Mouse (Mus musculus) midbrain, embryonic 14.5 days (tissue): ENCODE measurements around the gene Skiv2l. TPM values are rescaled to one million over a fixed set of nuclear protein-coding genes. Genes with fewer than 3 reads are reported as not detected.
"Not testable (repeated sequence)": the region's sequence is repeated elsewhere in the genome, so short reads cannot be mapped to it uniquely, and the experiment has no call there.

ENCODE experiments used
- ATAC-seq: fragments of 200-750 bp; cut with Nextera tagmentation; 2 replicates; pipeline ENCODE4 v1.8.0; 2017; ENCODE audit warnings: moderate number of reproducible peaks, moderate library complexity; ENCODE audit not compliant: low FRiP score, low TSS enrichment
- DNase-seq: peaks from one replicate; pipeline ENCODE4 v3.0.0-alpha.2; 2015
- H3K27ac ChIP-seq: fragments of 300-500 bp; sonication (generic); replicated peaks from 2 replicates; pipeline ENCODE4 v1.5.1; 2014; ENCODE audit warnings: mild to moderate bottlenecking, low read depth, low read length, moderate library complexity
- H3K27me3 ChIP-seq: fragments of 300-500 bp; sonication (generic); 2 replicates; pipeline ENCODE4 v1.6.1; 2014; ENCODE audit warnings: low read length, control low read depth, mixed read lengths; ENCODE audit not compliant: control insufficient read depth, insufficient read depth
- H3K36me3 ChIP-seq: fragments of 300-500 bp; sonication (generic); 2 replicates; pipeline ENCODE4 v1.6.1; 2014; ENCODE audit warnings: low read length, control low read depth; ENCODE audit not compliant: control insufficient read depth, insufficient read depth
- H3K4me1 ChIP-seq: fragments of 300-500 bp; sonication (generic); 2 replicates; pipeline ENCODE4 v1.6.1; 2014; ENCODE audit warnings: mild to moderate bottlenecking, antibody characterized with exemption, low read length, control low read depth; ENCODE audit not compliant: control insufficient read depth, insufficient read depth
- H3K4me2 ChIP-seq: fragments of 300-500 bp; sonication (generic); 2 replicates; pipeline ENCODE4 v1.6.1; 2014; ENCODE audit warnings: mild to moderate bottlenecking, low read length, moderate library complexity
- H3K4me3 ChIP-seq: fragments of 300-500 bp; sonication (generic); replicated peaks from 2 replicates; pipeline ENCODE4 v1.5.1; 2014; ENCODE audit warnings: low read depth, low read length
- H3K9ac ChIP-seq: fragments of 300-500 bp; sonication (generic); replicated peaks from 2 replicates; pipeline ENCODE4 v1.6.1; 2014; ENCODE audit warnings: mild to moderate bottlenecking, low read length, moderate library complexity
- H3K9me3 ChIP-seq: fragments of 300-500 bp; sonication (generic); 2 replicates; pipeline ENCODE4 v1.6.1; 2016; ENCODE audit warnings: low read length, control low read depth, mixed read lengths; ENCODE audit not compliant: control insufficient read depth
- WGBS: fragments of 180-500 bp; shearing (Covaris S2); extraction: QIAGEN DNeasy Blood & Tissue Kit; methylation state at CpG from one replicate; pipeline ENCODE4 v1.1.7; 2014; 5-methylcytosine and 5-hydroxymethylcytosine counted together
- polyA plus RNA-seq: library from polyadenylated mRNA; unstranded; fragments of >200 nt; fragmentation: Nextera tagmentation; extraction: Ambion mirVana; gene quantifications from 2 replicates; pipeline ENCODE4 v1.2.1, GENCODE M21; 2014

The Skiv2l gene
- polyA plus RNA-seq, 1 experiment from 2014 or later, result 55.5 TPM

GRCm38 (mm10) chr17:34811275-34811674, 38.7 kb downstream of the Skiv2l start:
- WGBS, result 79% methylated on average over 15 of the region's 15 CpGs
- H3K9ac ChIP-seq, result no peak overlapping the region
- no peak for ATAC-seq

GRCm38 (mm10) chr17:34810811-34811210, 39.2 kb downstream of the Skiv2l start:
- not testable (repeated sequence) for DNase-seq, H3K4me1 ChIP-seq, ATAC-seq, H3K27me3 ChIP-seq, H3K4me3 ChIP-seq, H3K4me2 ChIP-seq, H3K36me3 ChIP-seq, H3K27ac ChIP-seq, H3K9ac ChIP-seq, H3K9me3 ChIP-seq
- WGBS, result 82% methylated on average over 8 of the region's 8 CpGs

More at GRCm38 (mm10) chr17:34811275-34811674, 38.7 kb downstream of the Skiv2l start:
- no peak for DNase-seq
- no peaks in the 10 kb centered on the region for H3K27me3 ChIP-seq
- no peaks in the 10 kb centered on the region for H3K4me1 ChIP-seq
- no peak overlapping the region for H3K27ac ChIP-seq
- H3K4me2 ChIP-seq, result no peak overlapping the region
- no peaks in the 10 kb centered on the region for H3K36me3 ChIP-seq
- H3K4me3 ChIP-seq, result no peak overlapping the region
- H3K9me3 ChIP-seq, result no peaks in the 10 kb centered on the region

GRCm38 (mm10) chr17:34810411-34810810, 39.6 kb downstream of the Skiv2l start:
- not testable (repeated sequence) for H3K4me1 ChIP-seq, H3K36me3 ChIP-seq, H3K9ac ChIP-seq, H3K9me3 ChIP-seq, ATAC-seq, H3K27me3 ChIP-seq, H3K4me2 ChIP-seq, H3K27ac ChIP-seq, H3K4me3 ChIP-seq, DNase-seq
- 85% methylated on average over 5 of the region's 5 CpGs for WGBS

GRCm38 (mm10) chr17:34808599-34809205, 41.3 kb downstream of the Skiv2l start:
- Histone ChIP-seq H3K4me3 (no peak overlapping the region), H3K9ac (no peak overlapping the region), H3K27me3 (no peaks in the 10 kb centered on the region), H3K4me1 (no peaks in the 10 kb centered on the region), H3K4me2 (no peak overlapping the region), H3K36me3 (no peaks in the 10 kb centered on the region), H3K27ac (no peak overlapping the region), H3K9me3 (peaks cover 3% of the 10 kb centered on the region; the same call in 1 of the 2 replicates)
- DNase-seq (no peak), ATAC-seq (no peak)
- WGBS, result 84% methylated on average over 6 of the region's 6 CpGs

GRCm38 (mm10) chr17:34807176-34807575, 42.8 kb downstream of the Skiv2l start:
- H3K4me2 ChIP-seq, result no peak overlapping the region
- DNase-seq (no peak), ATAC-seq (no peak)
- H3K4me3 ChIP-seq, result no peak overlapping the region
- WGBS, result 73% methylated on average over 3 of the region's 3 CpGs
- no peaks in the 10 kb centered on the region for H3K36me3 ChIP-seq
- no peak overlapping the region for H3K27ac ChIP-seq
- peaks cover 3% of the 10 kb centered on the region; the same call in 1 of the 2 replicates for H3K9me3 ChIP-seq
- H3K27me3 ChIP-seq, result no peaks in the 10 kb centered on the region
- no peaks in the 10 kb centered on the region for H3K4me1 ChIP-seq
- no peak overlapping the region for H3K9ac ChIP-seq

- Histone ChIP-seq H3K4me1 (no peaks in the 10 kb centered on the region), H3K9ac (no peak overlapping the region), H3K4me2 (no peak overlapping the region), H3K27ac (no peak overlapping the region), H3K9me3 (peaks cover 3% of the 10 kb centered on the region; the same call in 1 of the 2 replicates), H3K36me3 (no peaks in the 10 kb centered on the region), H3K27me3 (no peaks in the 10 kb centered on the region), H3K4me3 (no peak overlapping the region)
- ATAC-seq (no peak), DNase-seq (no peak)
- 76% methylated on average over 6 of the region's 6 CpGs for WGBS
Observed at GRCm38 (mm10) chr17:34804871-34805562, 45.0 kb downstream of the Skiv2l start.

GRCm38 (mm10) chr17:34804301-34804700, 45.7 kb downstream of the Skiv2l start, which contains the start of gene Cyp21a1:
Cyp21a1 (minus strand) TSS chr17:34804561.
- not testable (repeated sequence) for DNase-seq, H3K36me3 ChIP-seq, H3K4me2 ChIP-seq, H3K27ac ChIP-seq, H3K4me1 ChIP-seq, ATAC-seq, H3K9ac ChIP-seq, H3K9me3 ChIP-seq, H3K27me3 ChIP-seq, H3K4me3 ChIP-seq
- WGBS, result 95% methylated on average over 4 of the region's 6 CpGs

- H3K36me3 ChIP-seq, H3K4me3 ChIP-seq, ATAC-seq, H3K27me3 ChIP-seq, H3K9me3 ChIP-seq, H3K27ac ChIP-seq, H3K4me1 ChIP-seq, H3K9ac ChIP-seq, H3K4me2 ChIP-seq, DNase-seq: not testable (repeated sequence)
- 92% methylated on average over 6 of the region's 6 CpGs for WGBS
Observed at GRCm38 (mm10) chr17:34803367-34803766, 46.6 kb downstream of the Skiv2l start.

- not testable (repeated sequence) for H3K36me3 ChIP-seq, DNase-seq
- 95% methylated on average over 9 of the region's 9 CpGs for WGBS
Observed at GRCm38 (mm10) chr17:34802756-34803155, 47.3 kb downstream of the Skiv2l start.

More at GRCm38 (mm10) chr17:34802756-34803155, 47.3 kb downstream of the Skiv2l start:
- ATAC-seq, H3K9ac ChIP-seq, H3K9me3 ChIP-seq, H3K4me1 ChIP-seq, H3K4me2 ChIP-seq, H3K27ac ChIP-seq, H3K4me3 ChIP-seq, H3K27me3 ChIP-seq: not testable (repeated sequence)
